Mouse (Mus musculus) hindbrain, embryonic 15.5 days (tissue): ENCODE measurements around the gene Zfp536. TPM values are rescaled to one million over a fixed set of nuclear protein-coding genes. Genes with fewer than 3 reads are reported as not detected.

ENCODE experiments used
- ATAC-seq: fragments of 200-750 bp; cut with Nextera tagmentation; 2 replicates; pipeline ENCODE4 v1.8.0; 2017; ENCODE audit warnings: low read depth, moderate number of reproducible peaks, moderate TSS enrichment; ENCODE audit not compliant: low FRiP score
- H3K27ac ChIP-seq: fragments of 300-500 bp; sonication (generic); replicated peaks from 2 replicates; pipeline ENCODE4 v1.5.1; 2015; ENCODE audit warnings: mild to moderate bottlenecking, inconsistent platforms
- H3K27me3 ChIP-seq: fragments of 300-500 bp; sonication (generic); 2 replicates; pipeline ENCODE4 v1.6.1; 2015; ENCODE audit warnings: control low read depth, inconsistent platforms
- H3K36me3 ChIP-seq: fragments of 300-500 bp; sonication (generic); 2 replicates; pipeline ENCODE4 v1.6.1; 2015; ENCODE audit warnings: control low read depth, inconsistent platforms
- H3K4me1 ChIP-seq: fragments of 300-500 bp; sonication (generic); replicated peaks from 2 replicates; pipeline ENCODE4 v1.6.1; 2015; ENCODE audit warnings: control low read depth, inconsistent platforms
- H3K4me2 ChIP-seq: fragments of 300-500 bp; sonication (generic); 2 replicates; pipeline ENCODE4 v1.6.1; 2015; ENCODE audit warnings: moderate library complexity, mild to moderate bottlenecking, inconsistent platforms
- H3K4me3 ChIP-seq: fragments of 300-500 bp; sonication (generic); 2 replicates; pipeline ENCODE4 v1.5.1; 2015; ENCODE audit warnings: mild to moderate bottlenecking, inconsistent platforms
- H3K9ac ChIP-seq: fragments of 300-500 bp; sonication (generic); 2 replicates; pipeline ENCODE4 v1.6.1; 2015; ENCODE audit warnings: inconsistent platforms
- H3K9me3 ChIP-seq: fragments of 300-500 bp; sonication (generic); 2 replicates; pipeline ENCODE4 v1.6.1; 2016; ENCODE audit warnings: control low read depth, inconsistent platforms
- WGBS: fragments of 180-500 bp; shearing (Covaris S2); methylation state at CpG from one replicate; pipeline ENCODE4 v1.1.7; 2015; 5-methylcytosine and 5-hydroxymethylcytosine counted together
- polyA plus RNA-seq: library from polyadenylated mRNA; unstranded; fragments of >200 nt; fragmentation: Nextera tagmentation; extraction: Ambion mirVana; gene quantifications from 2 replicates; pipeline ENCODE4 v1.2.1, GENCODE M21; 2015

The Zfp536 gene
- polyA plus RNA-seq, 1 experiment from 2014 or later, result 36.0 TPM

- peak overlapping the region; percentile 58 for H3K4me3 ChIP-seq
- peak overlapping the region; percentile 59; the same call in 1 of the 2 replicates for H3K9ac ChIP-seq
- H3K27me3 ChIP-seq, result 0 out of 2 replicates have a peak, but pooled peaks cover 4% of the 10 kb centered on the region
- peak overlapping the region; percentile 91 for H3K4me2 ChIP-seq
- no peaks in the 10 kb centered on the region for H3K36me3 ChIP-seq
- no peak for ATAC-seq
- peaks cover 21% of the 10 kb centered on the region for H3K4me1 ChIP-seq
- no peak overlapping the region for H3K27ac ChIP-seq
- no peaks in the 10 kb centered on the region for H3K9me3 ChIP-seq
- WGBS, result 10% methylated on average over 5 of the region's 5 CpGs
Observed at GRCm38 (mm10) chr7:37773906-37774305, 465 bp upstream of the Zfp536 start.

GRCm38 (mm10) chr7:37772376-37773311, 797 bp downstream of the Zfp536 start:
- peak overlapping the region; percentile 84 for H3K27ac ChIP-seq
- H3K4me1 ChIP-seq, result peaks cover 33% of the 10 kb centered on the region
- peak overlapping the region; percentile 58 for H3K4me3 ChIP-seq
- no peaks in the 10 kb centered on the region for H3K9me3 ChIP-seq
- no peaks in the 10 kb centered on the region for H3K36me3 ChIP-seq
- H3K27me3 ChIP-seq, result 0 out of 2 replicates have a peak, but pooled peaks cover 4% of the 10 kb centered on the region
- peak overlapping the region; percentile 91 for H3K4me2 ChIP-seq
- H3K9ac ChIP-seq, result peak overlapping the region; percentile 59
- under 1% methylated on average over 38 of the region's 46 CpGs for WGBS
- ATAC-seq, result 0 out of 2 replicates have a peak, but pooled peaks have one; percentile 14

- H3K9me3 ChIP-seq, result no peaks in the 10 kb centered on the region
- peaks cover 38% of the 10 kb centered on the region for H3K4me1 ChIP-seq
- H3K27me3 ChIP-seq, result 0 out of 2 replicates have a peak, but pooled peaks cover 4% of the 10 kb centered on the region
- H3K27ac ChIP-seq, result peak overlapping the region; percentile 84
- under 1% methylated on average over 68 of the region's 75 CpGs for WGBS
- H3K9ac ChIP-seq, result peak overlapping the region; percentile 59
- ATAC-seq, result peak; percentile 29; the same call in 1 of the 2 replicates
- H3K36me3 ChIP-seq, result no peaks in the 10 kb centered on the region
- H3K4me2 ChIP-seq, result peak overlapping the region; percentile 91
- peak overlapping the region; percentile 58 for H3K4me3 ChIP-seq
Observed at GRCm38 (mm10) chr7:37771491-37772375, 1.7 kb downstream of the Zfp536 start.

GRCm38 (mm10) chr7:37770400-37771050, 2.9 kb downstream of the Zfp536 start:
- no peaks in the 10 kb centered on the region for H3K9me3 ChIP-seq
- peak; percentile 79 for ATAC-seq
- WGBS, result under 1% methylated on average over 57 of the region's 57 CpGs
- H3K4me1 ChIP-seq, result peaks cover 48% of the 10 kb centered on the region
- H3K27me3 ChIP-seq, result 0 out of 2 replicates have a peak, but pooled peaks cover 4% of the 10 kb centered on the region
- H3K4me3 ChIP-seq, result peak overlapping the region; percentile 58
- H3K27ac ChIP-seq, result peak overlapping the region; percentile 85
- H3K9ac ChIP-seq, result peak overlapping the region; percentile 78
- peak overlapping the region; percentile 91 for H3K4me2 ChIP-seq
- no peaks in the 10 kb centered on the region for H3K36me3 ChIP-seq

- ATAC-seq, result peak; percentile 63
- peaks cover 51% of the 10 kb centered on the region for H3K4me1 ChIP-seq
Observed at GRCm38 (mm10) chr7:37769526-37770399, 3.7 kb downstream of the Zfp536 start.

GRCm38 (mm10) chr7:37769004-37769403, 4.4 kb downstream of the Zfp536 start:
- Histone ChIP-seq H3K27me3 (no peaks in the 10 kb centered on the region), H3K36me3 (no peaks in the 10 kb centered on the region), H3K9me3 (no peaks in the 10 kb centered on the region), H3K9ac (peak overlapping the region; percentile 78), H3K4me2 (peak overlapping the region; percentile 91), H3K27ac (peak overlapping the region; percentile 85), H3K4me1 (peaks cover 48% of the 10 kb centered on the region), H3K4me3 (peak overlapping the region; percentile 58)
- WGBS, result under 1% methylated on average over 28 of the region's 28 CpGs
- ATAC-seq, result no peak

More at GRCm38 (mm10) chr7:37769526-37770399, 3.7 kb downstream of the Zfp536 start:
- peak overlapping the region; percentile 85 for H3K27ac ChIP-seq
- H3K36me3 ChIP-seq, result no peaks in the 10 kb centered on the region
- WGBS, result under 1% methylated on average over 53 of the region's 53 CpGs
- peak overlapping the region; percentile 78 for H3K9ac ChIP-seq
- peak overlapping the region; percentile 58 for H3K4me3 ChIP-seq
- 0 out of 2 replicates have a peak, but pooled peaks cover 4% of the 10 kb centered on the region for H3K27me3 ChIP-seq
- no peaks in the 10 kb centered on the region for H3K9me3 ChIP-seq
- H3K4me2 ChIP-seq, result peak overlapping the region; percentile 91

GRCm38 (mm10) chr7:37768310-37768940, 5.0 kb downstream of the Zfp536 start:
- WGBS, result 6% methylated on average over 10 of the region's 10 CpGs
- peak overlapping the region; percentile 91 for H3K4me2 ChIP-seq
- no peak for ATAC-seq
- peak overlapping the region; percentile 78 for H3K9ac ChIP-seq
- no peaks in the 10 kb centered on the region for H3K27me3 ChIP-seq
- no peaks in the 10 kb centered on the region for H3K36me3 ChIP-seq
- H3K27ac ChIP-seq, result peak overlapping the region; percentile 85
- H3K9me3 ChIP-seq, result no peaks in the 10 kb centered on the region
- H3K4me1 ChIP-seq, result peaks cover 49% of the 10 kb centered on the region
- H3K4me3 ChIP-seq, result peak overlapping the region; percentile 58

- WGBS, result 79% methylated on average over 5 of the region's 5 CpGs
Observed at GRCm38 (mm10) chr7:37758886-37759285, 14.6 kb downstream of the Zfp536 start.

GRCm38 (mm10) chr7:37753024-37753423, 20.4 kb downstream of the Zfp536 start:
- no peak overlapping the region for H3K9ac ChIP-seq
- H3K36me3 ChIP-seq, result no peaks in the 10 kb centered on the region
- H3K4me2 ChIP-seq, result no peak overlapping the region
- H3K27ac ChIP-seq, result no peak overlapping the region
- H3K4me3 ChIP-seq, result no peak overlapping the region
- no peaks in the 10 kb centered on the region for H3K27me3 ChIP-seq
- 51% methylated on average over 1 of the region's 1 CpGs for WGBS
- H3K4me1 ChIP-seq, result no peaks in the 10 kb centered on the region
- ATAC-seq, result no peak
- H3K9me3 ChIP-seq, result no peaks in the 10 kb centered on the region

More at GRCm38 (mm10) chr7:37758886-37759285, 14.6 kb downstream of the Zfp536 start:
- H3K27me3 ChIP-seq, result no peaks in the 10 kb centered on the region
- no peak overlapping the region for H3K4me3 ChIP-seq
- H3K36me3 ChIP-seq, result no peaks in the 10 kb centered on the region
- no peak overlapping the region for H3K9ac ChIP-seq
- H3K4me2 ChIP-seq, result no peak overlapping the region
- peaks cover 9% of the 10 kb centered on the region; the same call in 1 of the 2 replicates for H3K4me1 ChIP-seq
- H3K9me3 ChIP-seq, result no peaks in the 10 kb centered on the region
- no peak overlapping the region for H3K27ac ChIP-seq
- no peak for ATAC-seq

- no peak overlapping the region for H3K4me3 ChIP-seq
- H3K27ac ChIP-seq, result no peak overlapping the region
- H3K27me3 ChIP-seq, result no peaks in the 10 kb centered on the region
- 18% methylated on average over 12 of the region's 13 CpGs for WGBS
- no peak for ATAC-seq
- no peak overlapping the region for H3K9ac ChIP-seq
- peak overlapping the region; percentile 24; the same call in 1 of the 2 replicates for H3K4me2 ChIP-seq
- peaks cover 32% of the 10 kb centered on the region for H3K4me1 ChIP-seq
- no peaks in the 10 kb centered on the region for H3K9me3 ChIP-seq
- no peaks in the 10 kb centered on the region for H3K36me3 ChIP-seq
Observed at GRCm38 (mm10) chr7:37746133-37746761, 27.2 kb downstream of the Zfp536 start.
